In genomic region chr10:62338176-62338575, GRCm38 (mm10) we compare ENCODE assay signal across 9 mouse cellular contexts. TPM values are rescaled to one million over a fixed set of nuclear protein-coding genes. Genes with fewer than 3 reads are reported as not detected.
DNase-seq lines count a peak whose midpoint lies in the region; ATAC-seq and TF ChIP-seq lines count a peak whose summit lies in the region.
"Had no signal": no experiment of that assay in that cellular context is flagged by ENCODE, and none has a peak within 500 bp of the region (broad histone marks: within the 10 kb centered on the region; RNA-seq: fewer than 3 reads in every experiment).

No protein-coding gene starts in this region.

- H3K27ac ChIP-seq in heart, embryonic 12.5 days (ENCODE audit: poor library complexity, severe bottlenecking), result peak overlapping the region; percentile 95
- H3K27ac ChIP-seq in cortical plate, adult 2 months (ENCODE audit: insufficient read depth, low read length), result no peak overlapping the region
- H3K27ac ChIP-seq in limb, embryonic 14.5 days (replicated peaks; ENCODE audit: low read depth, low read length), result no peak overlapping the region

- TF ChIP-seq POLR2A in cortical plate, adult 2 months (IDR thresholded peaks at IDR 0.05; ENCODE audit: extremely low read depth, insufficient read depth, low read length), result no peak
- no peak for TF ChIP-seq POLR2A in limb, embryonic 14.5 days (IDR thresholded peaks at IDR 0.05; ENCODE audit: borderline replicate concordance, extremely low read depth, insufficient read depth, insufficient read length)

- no peak for TF ChIP-seq CTCF in cortical plate, adult 2 months (IDR thresholded peaks at IDR 0.05; ENCODE audit: extremely low read depth, insufficient read depth, low read length)

- peaks cover 60% of the 10 kb centered on the region for H3K4me1 ChIP-seq in heart, embryonic 12.5 days (replicated peaks)
- H3K4me1 ChIP-seq in cortical plate, adult 2 months (ENCODE audit: control insufficient read depth, insufficient read depth, low read length), result peaks cover 7% of the 10 kb centered on the region
- H3K4me1 ChIP-seq in limb, embryonic 14.5 days (ENCODE audit: control insufficient read depth, insufficient read depth, low read length), result peaks cover 33% of the 10 kb centered on the region

- WGBS in heart, embryonic 12.5 days, result 26% methylated on average over 9 of the region's 9 CpGs
- 39% methylated on average over 9 of the region's 9 CpGs for WGBS in limb, embryonic 14.5 days

- DNase-seq in heart, postnatal 36 days, result no peak
- DNase-seq in 3T3-L1 (ENCODE audit: low read depth, low spot score), result peak; percentile 13
- DNase-seq in limb, embryonic 14.5 days (ENCODE audit: low spot score), result no peak
- no peak for DNase-seq in urinary bladder, adult 2 months (ENCODE audit: low spot score)
- DNase-seq in gastrocnemius, postnatal 10 days, result no peak
- DNase-seq in adrenal gland, postnatal 36 days, result no peak
- DNase-seq: right cerebral cortex, postnatal 4 days had no signal

- peak overlapping the region; percentile 95 for H3K9ac ChIP-seq in heart, embryonic 12.5 days
- H3K9ac ChIP-seq in limb, embryonic 14.5 days (ENCODE audit: low read depth, low read length, severe bottlenecking), result no peak overlapping the region

- intact Hi-C loops in heart, postnatal 36 days (cut with DNase I), result loop anchor here (2.0 kb wide), 1 partner anchor 37 kb away; no protein-coding TSS in a partner anchor

- H3K9me3 ChIP-seq in heart, embryonic 12.5 days (replicated peaks), result no peaks in the 10 kb centered on the region
- H3K9me3 ChIP-seq in limb, embryonic 14.5 days (ENCODE audit: control insufficient read depth, low read length), result no peaks in the 10 kb centered on the region

- no peak for ATAC-seq in heart, embryonic 12.5 days (ENCODE audit: insufficient number of reproducible peaks, low FRiP score)
- no peak for ATAC-seq in limb, embryonic 14.5 days (ENCODE audit: low FRiP score, low read depth)

- peak overlapping the region; percentile 86 for H3K4me3 ChIP-seq in heart, embryonic 12.5 days
- H3K4me3 ChIP-seq in cortical plate, adult 2 months (ENCODE audit: insufficient read depth, low read length), result peak overlapping the region; percentile 53; the same call in 1 of the 2 replicates
- no peak overlapping the region for H3K4me3 ChIP-seq in limb, embryonic 14.5 days (replicated peaks; ENCODE audit: low read length)

- H3K27me3 ChIP-seq in heart, embryonic 12.5 days (replicated peaks), result no peaks in the 10 kb centered on the region
- H3K27me3 ChIP-seq in limb, embryonic 14.5 days (ENCODE audit: control insufficient read depth, insufficient read depth, low read length), result no peaks in the 10 kb centered on the region

- H3K36me3 ChIP-seq in heart, embryonic 12.5 days, result no peaks in the 10 kb centered on the region
- H3K36me3 ChIP-seq in limb, embryonic 14.5 days (ENCODE audit: control insufficient read depth, insufficient read depth, low read length), result no peaks in the 10 kb centered on the region

- peak overlapping the region; percentile 77 for H3K4me2 ChIP-seq in heart, embryonic 12.5 days
- H3K4me2 ChIP-seq in limb, embryonic 14.5 days (replicated peaks; ENCODE audit: low read depth, low read length, severe bottlenecking), result 0 out of 2 replicates have a peak overlapping the region, but pooled peaks have one; percentile 2

RNA-seq across cellular contexts. Expression of gene Hk1, which starts 41.5 kb away (rescaled TPM):
- polyA plus RNA-seq in heart, embryonic 12.5 days (2016; fragmentation: Nextera tagmentation; extraction: Ambion mirVana), result 215 and 227 TPM in 2 replicates
- total RNA-seq in heart, postnatal 36 days (2021), result 100 to 1,000 TPM in 1 of 2 experiments, 10 to 100 TPM in 1; 99.7 to 113 TPM
- polyA plus RNA-seq in cortical plate, adult 2 months (2012; rRNA removed), result 223 and 232 TPM in 2 replicates
- 30.7 and 32.1 TPM in 2 replicates for polyA plus RNA-seq in limb, embryonic 14.5 days (2012; rRNA removed)
- 29.2 and 29.3 TPM in 2 replicates for polyA plus RNA-seq in limb, embryonic 14.5 days (2014; fragmentation: Nextera tagmentation; extraction: Ambion mirVana)
- polyA plus RNA-seq in urinary bladder, adult 2 months (2012; rRNA removed), result 53.9 and 83.8 TPM in 2 replicates
- 10 to 100 TPM; 17.8 to 22.5 TPM for total RNA-seq in gastrocnemius, postnatal 10 days (2021)
- 10 to 100 TPM; 25.3 to 25.9 TPM for total RNA-seq in adrenal gland, postnatal 36 days (2021)
